Mouse (Mus musculus): Measurements from ENCODE around the gene Olfr106-ps. TPM values are rescaled to one million over a fixed set of nuclear protein-coding genes. Genes with fewer than 3 reads are reported as not detected.

The Olfr106-ps gene
- not detected in 2 replicates for polyA plus RNA-seq (2016; fragmentation: Nextera tagmentation; extraction: Ambion mirVana)

GRCm38 (mm10) chr17:37390093-37390492 lies at the start of gene Olfr106-ps:
TSS of gene Olfr106-ps (plus strand) at chr17:37390393.
- no peaks in the 10 kb centered on the region for H3K4me1 ChIP-seq
- H3K9me3 ChIP-seq (replicated peaks): no peaks in the 10 kb centered on the region
- DNase-seq (ENCODE audit: low spot score): no peak
- 84% methylated on average over 1 of the region's 1 CpGs for WGBS
- no peak within 1 kb of the TSS for H3K27ac ChIP-seq (replicated peaks)
- no peaks in the 10 kb centered on the region for H3K36me3 ChIP-seq
- H3K4me3 ChIP-seq: no peak within 1 kb of the TSS
- H3K27me3 ChIP-seq (ENCODE audit: low read depth, poor library complexity, severe bottlenecking): no peaks in the 10 kb centered on the region

- H3K27me3 ChIP-seq (ENCODE audit: low read depth, poor library complexity, severe bottlenecking): no peaks in the 10 kb centered on the region
- no peaks in the 10 kb centered on the region for H3K4me1 ChIP-seq
- H3K9me3 ChIP-seq (replicated peaks): no peaks in the 10 kb centered on the region
- DNase-seq (ENCODE audit: low spot score): no peak
- no peak within 1 kb of the TSS for H3K27ac ChIP-seq (replicated peaks)
- H3K4me3 ChIP-seq: no peak within 1 kb of the TSS
- H3K36me3 ChIP-seq: no peaks in the 10 kb centered on the region
Observed at GRCm38 (mm10) chr17:37359282-37359681, 30.9 kb upstream of the Olfr106-ps start, which contains the start of gene Olfr104-ps. TSS of gene Olfr104-ps (plus strand) at chr17:37359582.

- no peaks in the 10 kb centered on the region for H3K27me3 ChIP-seq (ENCODE audit: low read depth, poor library complexity, severe bottlenecking)
- no peak for DNase-seq (ENCODE audit: low spot score)
- H3K4me3 ChIP-seq: no peak within 1 kb of the TSS
- H3K36me3 ChIP-seq: no peaks in the 10 kb centered on the region
- H3K9me3 ChIP-seq (replicated peaks): no peaks in the 10 kb centered on the region
- no peaks in the 10 kb centered on the region for H3K4me1 ChIP-seq
- H3K27ac ChIP-seq (replicated peaks): no peak within 1 kb of the TSS
Observed at GRCm38 (mm10) chr17:37378733-37379132, 11.5 kb upstream of the Olfr106-ps start, which contains the start of gene Olfr105-ps. TSS of gene Olfr105-ps (plus strand) at chr17:37379033.

- Histone ChIP-seq H3K4me1 (no peaks in the 10 kb centered on the region), H3K4me3 (no peak within 1 kb of the TSS), H3K27ac (replicated peaks) (no peak within 1 kb of the TSS), H3K9me3 (replicated peaks) (no peaks in the 10 kb centered on the region), H3K27me3 (ENCODE audit: low read depth, poor library complexity, severe bottlenecking) (no peaks in the 10 kb centered on the region), H3K36me3 (no peaks in the 10 kb centered on the region)
- WGBS: 85% methylated on average over 3 of the region's 3 CpGs
- DNase-seq (ENCODE audit: low spot score): no peak
Observed at GRCm38 (mm10) chr17:37398926-37399325, 8.7 kb downstream of the Olfr106-ps start, which contains the start of gene Olfr107. TSS of gene Olfr107 (plus strand) at chr17:37399226.

GRCm38 (mm10) chr17:37413380-37413779 lies 23.2 kb downstream of the Olfr106-ps start:
- Histone ChIP-seq H3K9me3 (replicated peaks) (peaks cover 8% of the 10 kb centered on the region; the same call in 1 of the 2 replicates), H3K4me3 (no peak overlapping the region), H3K36me3 (no peaks in the 10 kb centered on the region), H3K27ac (replicated peaks) (no peak overlapping the region), H3K4me1 (no peaks in the 10 kb centered on the region), H3K27me3 (ENCODE audit: low read depth, poor library complexity, severe bottlenecking) (no peaks in the 10 kb centered on the region)
- DNase-seq (ENCODE audit: low spot score): no peak

GRCm38 (mm10) chr17:37445180-37445579 lies 55.0 kb downstream of the Olfr106-ps start, which contains the start of gene Olfr108:
TSS of gene Olfr108 (plus strand) at chr17:37445480.
- Histone ChIP-seq H3K27ac (replicated peaks) (no peak within 1 kb of the TSS), H3K9me3 (replicated peaks) (no peaks in the 10 kb centered on the region), H3K27me3 (ENCODE audit: low read depth, poor library complexity, severe bottlenecking) (no peaks in the 10 kb centered on the region), H3K4me1 (no peaks in the 10 kb centered on the region), H3K36me3 (no peaks in the 10 kb centered on the region), H3K4me3 (no peak within 1 kb of the TSS)
- no peak for DNase-seq (ENCODE audit: low spot score)
- 82% methylated on average over 1 of the region's 1 CpGs for WGBS

Other genes starting within 250 kb of the Olfr106-ps start
- not detected in 2 replicates for gene Olfr93, start 228.9 kb upstream of the Olfr106-ps start, polyA plus RNA-seq (2016; fragmentation: Nextera tagmentation; extraction: Ambion mirVana)
- gene Ubd, start 196.5 kb upstream of the Olfr106-ps start, polyA plus RNA-seq (2016; fragmentation: Nextera tagmentation; extraction: Ambion mirVana): not detected in 2 replicates
- gene Olfr94, start 189.4 kb upstream of the Olfr106-ps start, polyA plus RNA-seq (2016; fragmentation: Nextera tagmentation; extraction: Ambion mirVana): not detected in 2 replicates
- not detected in 2 replicates for gene Olfr95, start 177.3 kb upstream of the Olfr106-ps start, polyA plus RNA-seq (2016; fragmentation: Nextera tagmentation; extraction: Ambion mirVana)
- gene Olfr96, start 170.2 kb upstream of the Olfr106-ps start, polyA plus RNA-seq (2016; fragmentation: Nextera tagmentation; extraction: Ambion mirVana): not detected in 2 replicates
- not detected in 2 replicates for gene Olfr97, start 153.1 kb upstream of the Olfr106-ps start, polyA plus RNA-seq (2016; fragmentation: Nextera tagmentation; extraction: Ambion mirVana)
- not detected in 2 replicates for gene Olfr98, start 126.6 kb upstream of the Olfr106-ps start, polyA plus RNA-seq (2016; fragmentation: Nextera tagmentation; extraction: Ambion mirVana)
- 1.8 and 2.1 TPM in 2 replicates for gene H2-M3, start 120.2 kb upstream of the Olfr106-ps start, polyA plus RNA-seq (2016; fragmentation: Nextera tagmentation; extraction: Ambion mirVana)
- gene Olfr99, start 106.9 kb upstream of the Olfr106-ps start, polyA plus RNA-seq (2016; fragmentation: Nextera tagmentation; extraction: Ambion mirVana): not detected in 2 replicates
- not detected in 2 replicates for gene Olfr101, start 86.1 kb upstream of the Olfr106-ps start, polyA plus RNA-seq (2016; fragmentation: Nextera tagmentation; extraction: Ambion mirVana)
- not detected in 2 replicates for gene Olfr102, start 73.3 kb upstream of the Olfr106-ps start, polyA plus RNA-seq (2016; fragmentation: Nextera tagmentation; extraction: Ambion mirVana)
- gene Olfr103, start 50.7 kb upstream of the Olfr106-ps start, polyA plus RNA-seq (2016; fragmentation: Nextera tagmentation; extraction: Ambion mirVana): not detected in 2 replicates
- not detected in 2 replicates for gene Olfr104-ps, start 30.8 kb upstream of the Olfr106-ps start, polyA plus RNA-seq (2016; fragmentation: Nextera tagmentation; extraction: Ambion mirVana)
- gene Olfr105-ps, start 11.4 kb upstream of the Olfr106-ps start, polyA plus RNA-seq (2016; fragmentation: Nextera tagmentation; extraction: Ambion mirVana): not detected in 2 replicates
- not detected in 2 replicates for gene Olfr107, start 8.8 kb downstream of the Olfr106-ps start, polyA plus RNA-seq (2016; fragmentation: Nextera tagmentation; extraction: Ambion mirVana)
- not detected in 2 replicates for gene Olfr108, start 55.1 kb downstream of the Olfr106-ps start, polyA plus RNA-seq (2016; fragmentation: Nextera tagmentation; extraction: Ambion mirVana)
- not detected in 2 replicates for gene Olfr109, start 68.5 kb downstream of the Olfr106-ps start, polyA plus RNA-seq (2016; fragmentation: Nextera tagmentation; extraction: Ambion mirVana)
- not detected in 2 replicates for gene H2-M2, start 93.2 kb downstream of the Olfr106-ps start, polyA plus RNA-seq (2016; fragmentation: Nextera tagmentation; extraction: Ambion mirVana)
- not detected in 2 replicates for gene Olfr110, start 102.1 kb downstream of the Olfr106-ps start, polyA plus RNA-seq (2016; fragmentation: Nextera tagmentation; extraction: Ambion mirVana)
- not detected in 2 replicates for gene Olfr111, start 117.6 kb downstream of the Olfr106-ps start, polyA plus RNA-seq (2016; fragmentation: Nextera tagmentation; extraction: Ambion mirVana)
- not detected in 2 replicates for gene Olfr112, start 179.1 kb downstream of the Olfr106-ps start, polyA plus RNA-seq (2016; fragmentation: Nextera tagmentation; extraction: Ambion mirVana)
- not detected in 2 replicates for gene Olfr113, start 187.3 kb downstream of the Olfr106-ps start, polyA plus RNA-seq (2016; fragmentation: Nextera tagmentation; extraction: Ambion mirVana)
- not detected in 2 replicates for gene Olfr114, start 202.3 kb downstream of the Olfr106-ps start, polyA plus RNA-seq (2016; fragmentation: Nextera tagmentation; extraction: Ambion mirVana)
- gene Olfr115, start 236.7 kb downstream of the Olfr106-ps start, polyA plus RNA-seq (2016; fragmentation: Nextera tagmentation; extraction: Ambion mirVana): not detected in 2 replicates
- not detected in 2 replicates for gene Olfr116, start 236.8 kb downstream of the Olfr106-ps start, polyA plus RNA-seq (2016; fragmentation: Nextera tagmentation; extraction: Ambion mirVana)

Measured in midbrain, embryonic 10.5 days (tissue).